Mouse (Mus musculus): ENCODE measurements around the gene Pcolce2.

DNA sequence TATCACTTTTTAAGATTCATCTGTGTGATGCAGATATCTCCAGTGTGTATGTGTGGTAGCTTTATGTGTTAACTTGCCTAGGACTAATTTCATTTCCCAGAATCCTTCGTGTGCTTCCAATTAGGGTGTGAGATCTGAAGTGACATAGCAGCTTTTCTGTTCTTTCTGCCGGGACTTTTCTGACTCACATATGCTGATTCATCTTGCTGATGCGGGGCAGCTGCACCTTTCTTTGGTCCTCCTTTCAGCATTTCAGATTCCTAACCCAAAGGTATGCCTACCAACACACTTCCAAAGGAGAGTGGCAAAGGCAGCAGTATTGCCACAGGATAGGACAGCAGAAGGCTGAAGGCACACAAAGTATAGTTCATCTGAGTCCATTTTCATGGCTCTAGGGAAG, 66.7 kb downstream of the Pcolce2 start:
- no peak for TF ChIP-seq GATA1 (IDR thresholded peaks at IDR 0.05; ENCODE audit: low read length)
- no peak for TF ChIP-seq TAL1 (IDR thresholded peaks at IDR 0.05; ENCODE audit: low read length)

Data from erythroblast, embryonic 14.5 days (primary cell).